Mouse (Mus musculus): ENCODE results near the gene Lst1. TPM values are rescaled to one million over a fixed set of nuclear protein-coding genes. Genes with fewer than 3 reads are reported as not detected.
A peak's percentile ranks its signal among the peaks of the same experiment; 100 is the strongest.

The Lst1 gene
- polyA plus RNA-seq, 1 experiment from 2014 or later, result 21.1 TPM

GRCm38 (mm10) chr17:35140490-35140996 is 47.7 kb downstream of the Lst1 start:
- no peak for ATAC-seq (ENCODE audit: insufficient number of reproducible peaks, insufficient read depth, low FRiP score, low read depth)
- Histone ChIP-seq H3K36me3 (ENCODE audit: control insufficient read depth, insufficient read depth, low read length) (peaks cover 71% of the 10 kb centered on the region), H3K4me1 (ENCODE audit: control insufficient read depth, insufficient read depth, low read length) (peaks cover 12% of the 10 kb centered on the region), H3K4me3 (ENCODE audit: low read depth, low read length) (no peak overlapping the region), H3K4me2 (replicated peaks; ENCODE audit: low read depth, low read length) (no peak overlapping the region), H3K9me3 (ENCODE audit: control insufficient read depth, low read depth, low read length) (no peaks in the 10 kb centered on the region), H3K27ac (ENCODE audit: low read length) (no peak overlapping the region), H3K9ac (replicated peaks; ENCODE audit: low read depth, low read length) (no peak overlapping the region), H3K27me3 (ENCODE audit: control insufficient read depth, insufficient read depth, low read length) (no peaks in the 10 kb centered on the region)
- WGBS, result 78% methylated on average over 16 of the region's 16 CpGs

- no peak overlapping the region for H3K4me3 ChIP-seq (ENCODE audit: low read depth, low read length)
- peaks cover 59% of the 10 kb centered on the region for H3K36me3 ChIP-seq (ENCODE audit: control insufficient read depth, insufficient read depth, low read length)
- WGBS, result 93% methylated on average over 3 of the region's 3 CpGs
Observed at GRCm38 (mm10) chr17:35139269-35139668, 49.0 kb downstream of the Lst1 start.

GRCm38 (mm10) chr17:35135591-35136320 is 52.5 kb downstream of the Lst1 start:
- 1% methylated on average over 43 of the region's 43 CpGs for WGBS
- Histone ChIP-seq H3K27ac (ENCODE audit: low read length) (peak overlapping the region; percentile 92), H3K9ac (replicated peaks; ENCODE audit: low read depth, low read length) (peak overlapping the region; percentile 84), H3K9me3 (ENCODE audit: control insufficient read depth, low read depth, low read length) (no peaks in the 10 kb centered on the region), H3K4me2 (replicated peaks; ENCODE audit: low read depth, low read length) (peak overlapping the region; percentile 88), H3K27me3 (ENCODE audit: control insufficient read depth, insufficient read depth, low read length) (no peaks in the 10 kb centered on the region), H3K36me3 (ENCODE audit: control insufficient read depth, insufficient read depth, low read length) (peaks cover 24% of the 10 kb centered on the region), H3K4me1 (ENCODE audit: control insufficient read depth, insufficient read depth, low read length) (peaks cover 12% of the 10 kb centered on the region), H3K4me3 (ENCODE audit: low read depth, low read length) (peak overlapping the region; percentile 67)
- peak; percentile 54 for ATAC-seq (ENCODE audit: insufficient number of reproducible peaks, insufficient read depth, low FRiP score, low read depth)

More at GRCm38 (mm10) chr17:35139269-35139668, 49.0 kb downstream of the Lst1 start:
- no peak for ATAC-seq (ENCODE audit: insufficient number of reproducible peaks, insufficient read depth, low FRiP score, low read depth)
- Histone ChIP-seq H3K4me2 (replicated peaks; ENCODE audit: low read depth, low read length) (no peak overlapping the region), H3K4me1 (ENCODE audit: control insufficient read depth, insufficient read depth, low read length) (peaks cover 12% of the 10 kb centered on the region), H3K27me3 (ENCODE audit: control insufficient read depth, insufficient read depth, low read length) (no peaks in the 10 kb centered on the region), H3K9me3 (ENCODE audit: control insufficient read depth, low read depth, low read length) (no peaks in the 10 kb centered on the region), H3K9ac (replicated peaks; ENCODE audit: low read depth, low read length) (no peak overlapping the region), H3K27ac (ENCODE audit: low read length) (no peak overlapping the region)

Small RNA genes within 50 kb of the gene (microRNA-seq; reads per million reads assigned to microRNA genes)
- gene Mir6973a (not detected), gene Mir6974 (not detected)

Other genes starting within 250 kb of the Lst1 start
- gene Hspa1b, start 229.2 kb downstream of the Lst1 start, polyA plus RNA-seq (2014; fragmentation: Nextera tagmentation; extraction: Ambion mirVana), result 0.54 and 0.84 TPM in 2 replicates
- gene Gm20481, start 218.5 kb downstream of the Lst1 start, polyA plus RNA-seq (2014; fragmentation: Nextera tagmentation; extraction: Ambion mirVana), result 0.66 TPM in 1 of 2 replicates, not detected in the other
- gene Hspa1a, start 216.3 kb downstream of the Lst1 start, polyA plus RNA-seq (2014; fragmentation: Nextera tagmentation; extraction: Ambion mirVana), result 4.9 and 6.0 TPM in 2 replicates
- gene Hspa1l, start 215.7 kb downstream of the Lst1 start, polyA plus RNA-seq (2014; fragmentation: Nextera tagmentation; extraction: Ambion mirVana), result 0.73 and 0.75 TPM in 2 replicates
- 177 and 205 TPM in 2 replicates for gene Lsm2, start 206.6 kb downstream of the Lst1 start, polyA plus RNA-seq (2014; fragmentation: Nextera tagmentation; extraction: Ambion mirVana)
- gene Vars, start 187.5 kb downstream of the Lst1 start, polyA plus RNA-seq (2014; fragmentation: Nextera tagmentation; extraction: Ambion mirVana), result 84.0 and 92.3 TPM in 2 replicates
- 0.18 and 0.22 TPM in 2 replicates for gene Vwa7, start 171.9 kb downstream of the Lst1 start, polyA plus RNA-seq (2014; fragmentation: Nextera tagmentation; extraction: Ambion mirVana)
- gene Sapcd1, start 160.4 kb downstream of the Lst1 start, polyA plus RNA-seq (2014; fragmentation: Nextera tagmentation; extraction: Ambion mirVana), result 16.3 and 21.3 TPM in 2 replicates
- gene Msh5, start 141.7 kb downstream of the Lst1 start, polyA plus RNA-seq (2014; fragmentation: Nextera tagmentation; extraction: Ambion mirVana), result 3.6 and 3.8 TPM in 2 replicates
- 83.0 and 88.5 TPM in 2 replicates for gene Clic1, start 138.5 kb downstream of the Lst1 start, polyA plus RNA-seq (2014; fragmentation: Nextera tagmentation; extraction: Ambion mirVana)
- 292 and 322 TPM in 2 replicates for gene Ddah2, start 129.4 kb downstream of the Lst1 start, polyA plus RNA-seq (2014; fragmentation: Nextera tagmentation; extraction: Ambion mirVana)
- gene Ly6g6c, start 123.1 kb downstream of the Lst1 start, polyA plus RNA-seq (2014; fragmentation: Nextera tagmentation; extraction: Ambion mirVana), result 0.30 and 0.63 TPM in 2 replicates
- 0.97 and 1.3 TPM in 2 replicates for gene Mpig6b, start 122.3 kb downstream of the Lst1 start, polyA plus RNA-seq (2014; fragmentation: Nextera tagmentation; extraction: Ambion mirVana)
- 7.8 and 9.7 TPM in 2 replicates for gene Ly6g6e, start 111.5 kb downstream of the Lst1 start, polyA plus RNA-seq (2014; fragmentation: Nextera tagmentation; extraction: Ambion mirVana)
- gene Ly6g6d, start 110.4 kb downstream of the Lst1 start, polyA plus RNA-seq (2014; fragmentation: Nextera tagmentation; extraction: Ambion mirVana), result 1.5 and 2.1 TPM in 2 replicates
- gene Ly6g6f, start 102.8 kb downstream of the Lst1 start, polyA plus RNA-seq (2014; fragmentation: Nextera tagmentation; extraction: Ambion mirVana), result 0.29 TPM in 1 of 2 replicates, not detected in the other
- gene Abhd16a, start 99.2 kb downstream of the Lst1 start, polyA plus RNA-seq (2014; fragmentation: Nextera tagmentation; extraction: Ambion mirVana), result 77.1 and 81.4 TPM in 2 replicates
- gene Ly6g5c, start 80.2 kb downstream of the Lst1 start, polyA plus RNA-seq (2014; fragmentation: Nextera tagmentation; extraction: Ambion mirVana), result not detected in 2 replicates
- 0.49 and 0.81 TPM in 2 replicates for gene Ly6g5b, start 73.0 kb downstream of the Lst1 start, polyA plus RNA-seq (2014; fragmentation: Nextera tagmentation; extraction: Ambion mirVana)
- 20.3 and 21.9 TPM in 2 replicates for gene Gpank1, start 67.0 kb downstream of the Lst1 start, polyA plus RNA-seq (2014; fragmentation: Nextera tagmentation; extraction: Ambion mirVana)
- gene Csnk2b, start 66.4 kb downstream of the Lst1 start, polyA plus RNA-seq (2014; fragmentation: Nextera tagmentation; extraction: Ambion mirVana), result 269 and 270 TPM in 2 replicates
- gene D17H6S53E, start 62.1 kb downstream of the Lst1 start, polyA plus RNA-seq (2014; fragmentation: Nextera tagmentation; extraction: Ambion mirVana), result 10.1 and 13.3 TPM in 2 replicates
- gene Apom, start 56.4 kb downstream of the Lst1 start, polyA plus RNA-seq (2014; fragmentation: Nextera tagmentation; extraction: Ambion mirVana), result 0.75 and 0.77 TPM in 2 replicates
- 86.5 and 89.0 TPM in 2 replicates for gene Bag6, start 53.3 kb downstream of the Lst1 start, polyA plus RNA-seq (2014; fragmentation: Nextera tagmentation; extraction: Ambion mirVana)
- 209 and 222 TPM in 2 replicates for gene Prrc2a, start 23.5 kb downstream of the Lst1 start, polyA plus RNA-seq (2014; fragmentation: Nextera tagmentation; extraction: Ambion mirVana)
- gene Aif1, start 12.4 kb downstream of the Lst1 start, polyA plus RNA-seq (2014; fragmentation: Nextera tagmentation; extraction: Ambion mirVana), result 16.4 and 19.6 TPM in 2 replicates
- gene Ltb, start 6.0 kb upstream of the Lst1 start, polyA plus RNA-seq (2014; fragmentation: Nextera tagmentation; extraction: Ambion mirVana), result 1.4 and 1.8 TPM in 2 replicates
- gene Tnf, start 13.6 kb upstream of the Lst1 start, polyA plus RNA-seq (2014; fragmentation: Nextera tagmentation; extraction: Ambion mirVana), result 0.20 and 0.34 TPM in 2 replicates
- 0.42 and 0.59 TPM in 2 replicates for gene Lta, start 16.9 kb upstream of the Lst1 start, polyA plus RNA-seq (2014; fragmentation: Nextera tagmentation; extraction: Ambion mirVana)
- not detected in 2 replicates for gene Gm16181, start 32.4 kb upstream of the Lst1 start, polyA plus RNA-seq (2014; fragmentation: Nextera tagmentation; extraction: Ambion mirVana)
- gene Atp6v1g2, start 45.2 kb upstream of the Lst1 start, polyA plus RNA-seq (2014; fragmentation: Nextera tagmentation; extraction: Ambion mirVana), result 8.1 and 8.5 TPM in 2 replicates
- 3.5 and 3.8 TPM in 2 replicates for gene Nfkbil1, start 47.4 kb upstream of the Lst1 start, polyA plus RNA-seq (2014; fragmentation: Nextera tagmentation; extraction: Ambion mirVana)
- gene Ddx39b, start 53.3 kb upstream of the Lst1 start, polyA plus RNA-seq (2014; fragmentation: Nextera tagmentation; extraction: Ambion mirVana), result 467 and 480 TPM in 2 replicates
- 77.6 and 83.3 TPM in 2 replicates for gene H2-D1, start 74.3 kb upstream of the Lst1 start, polyA plus RNA-seq (2014; fragmentation: Nextera tagmentation; extraction: Ambion mirVana)
- 0.49 and 0.60 TPM in 2 replicates for gene H2-Q1, start 132.0 kb upstream of the Lst1 start, polyA plus RNA-seq (2014; fragmentation: Nextera tagmentation; extraction: Ambion mirVana)
- gene H2-Q2, start 153.8 kb upstream of the Lst1 start, polyA plus RNA-seq (2014; fragmentation: Nextera tagmentation; extraction: Ambion mirVana), result 2.3 and 3.1 TPM in 2 replicates
- gene H2-Q4, start 191.2 kb upstream of the Lst1 start, polyA plus RNA-seq (2014; fragmentation: Nextera tagmentation; extraction: Ambion mirVana), result 2.1 and 3.3 TPM in 2 replicates
- 0.30 and 0.76 TPM in 2 replicates for gene H2-Q6, start 236.4 kb upstream of the Lst1 start, polyA plus RNA-seq (2014; fragmentation: Nextera tagmentation; extraction: Ambion mirVana)